Mouse (Mus musculus): ENCODE measurements around the gene Foxj1. TPM values are rescaled to one million over a fixed set of nuclear protein-coding genes. Genes with fewer than 3 reads are reported as not detected.
A peak's percentile ranks its signal among the peaks of the same experiment; 100 is the strongest.

Foxj1 gene
- polyA plus RNA-seq, 1 experiment, result 0.08 TPM

GRCm38 (mm10) chr11:116298621-116299020 is 36.6 kb downstream of the Foxj1 start:
- Histone ChIP-seq H3K27me3 (ENCODE audit: control insufficient read depth, insufficient read depth, insufficient read length) (no peaks in the 10 kb centered on the region), H3K4me2 (ENCODE audit: low read depth) (no peak overlapping the region), H3K36me3 (ENCODE audit: control insufficient read depth, insufficient read depth) (peaks cover 9% of the 10 kb centered on the region), H3K4me3 (no peak overlapping the region), H3ac (ENCODE audit: control insufficient read depth, insufficient read length) (no peak overlapping the region), H3K79me2 (ENCODE audit: control insufficient read depth, insufficient read depth) (no peaks in the 10 kb centered on the region)
- no peak for TF ChIP-seq POLR2AphosphoS2 (IDR thresholded peaks at IDR 0.05; ENCODE audit: insufficient read length, low read depth)
- TF ChIP-seq MAX (IDR thresholded peaks at IDR 0.05; ENCODE audit: low read depth), result no peak
- TF ChIP-seq POLR2A (IDR thresholded peaks at IDR 0.05; ENCODE audit: insufficient read length, low read depth), result no peak
- no peak for TF ChIP-seq MYOG (IDR thresholded peaks at IDR 0.05; ENCODE audit: control insufficient read depth in 1 of 3, insufficient read depth in 1 of 3, insufficient read length in 2 of 3, low read depth in 2 of 3)
- no peak for TF ChIP-seq USF1 (IDR thresholded peaks at IDR 0.05; ENCODE audit: low read depth)
- TF ChIP-seq MYOD1 (IDR thresholded peaks at IDR 0.05; ENCODE audit: control insufficient read depth in 1 of 3, insufficient read length in 2 of 3, low read depth in 2 of 3), result no peak
- TF ChIP-seq SRF (IDR thresholded peaks at IDR 0.05; ENCODE audit: control insufficient read depth, insufficient read length, low read depth), result no peak
- TF ChIP-seq TCF3 (IDR thresholded peaks at IDR 0.05; ENCODE audit: insufficient read length, low read depth), result no peak
- TF ChIP-seq REST (IDR thresholded peaks at IDR 0.05; ENCODE audit: insufficient read depth, insufficient read length), result no peak
- no peak for TF ChIP-seq TCF12 (IDR thresholded peaks at IDR 0.05; ENCODE audit: insufficient read depth, poor library complexity, severe bottlenecking)
- TF ChIP-seq E2F4 (IDR thresholded peaks at IDR 0.05; ENCODE audit: insufficient read depth), result no peak
- no peak for TF ChIP-seq CEBPB (IDR thresholded peaks at IDR 0.05; ENCODE audit: insufficient read depth, poor library complexity, severe bottlenecking)

GRCm38 (mm10) chr11:116298221-116298620 is 37.0 kb downstream of the Foxj1 start:
- Histone ChIP-seq H3K4me3 (no peak overlapping the region), H3K27me3 (ENCODE audit: control insufficient read depth, insufficient read depth, insufficient read length) (no peaks in the 10 kb centered on the region), H3ac (ENCODE audit: control insufficient read depth, insufficient read length) (no peak overlapping the region), H3K36me3 (ENCODE audit: control insufficient read depth, insufficient read depth) (peaks cover 9% of the 10 kb centered on the region), H3K79me2 (ENCODE audit: control insufficient read depth, insufficient read depth) (no peaks in the 10 kb centered on the region), H3K4me2 (ENCODE audit: low read depth) (no peak overlapping the region)
- TF ChIP-seq E2F4 (IDR thresholded peaks at IDR 0.05; ENCODE audit: insufficient read depth), result no peak
- no peak for TF ChIP-seq MAX (IDR thresholded peaks at IDR 0.05; ENCODE audit: low read depth)
- no peak for TF ChIP-seq POLR2A (IDR thresholded peaks at IDR 0.05; ENCODE audit: insufficient read length, low read depth)
- no peak for TF ChIP-seq MYOD1 (IDR thresholded peaks at IDR 0.05; ENCODE audit: control insufficient read depth in 1 of 3, insufficient read length in 2 of 3, low read depth in 2 of 3)
- TF ChIP-seq MYOG (IDR thresholded peaks at IDR 0.05; ENCODE audit: control insufficient read depth in 1 of 3, insufficient read depth in 1 of 3, insufficient read length in 2 of 3, low read depth in 2 of 3), result no peak
- no peak for TF ChIP-seq REST (IDR thresholded peaks at IDR 0.05; ENCODE audit: insufficient read depth, insufficient read length)
- no peak for TF ChIP-seq POLR2AphosphoS2 (IDR thresholded peaks at IDR 0.05; ENCODE audit: insufficient read length, low read depth)
- no peak for TF ChIP-seq CEBPB (IDR thresholded peaks at IDR 0.05; ENCODE audit: insufficient read depth, poor library complexity, severe bottlenecking)
- TF ChIP-seq SRF (IDR thresholded peaks at IDR 0.05; ENCODE audit: control insufficient read depth, insufficient read length, low read depth), result no peak
- TF ChIP-seq TCF3 (IDR thresholded peaks at IDR 0.05; ENCODE audit: insufficient read length, low read depth), result no peak
- TF ChIP-seq USF1 (IDR thresholded peaks at IDR 0.05; ENCODE audit: low read depth), result no peak
- TF ChIP-seq TCF12 (IDR thresholded peaks at IDR 0.05; ENCODE audit: insufficient read depth, poor library complexity, severe bottlenecking), result no peak

- Histone ChIP-seq H3K27me3 (ENCODE audit: control insufficient read depth, insufficient read depth, insufficient read length) (no peaks in the 10 kb centered on the region), H3ac (ENCODE audit: control insufficient read depth, insufficient read length) (no peak overlapping the region), H3K79me2 (ENCODE audit: control insufficient read depth, insufficient read depth) (no peaks in the 10 kb centered on the region), H3K4me2 (ENCODE audit: low read depth) (no peak overlapping the region), H3K36me3 (ENCODE audit: control insufficient read depth, insufficient read depth) (peaks cover under 1% of the 10 kb centered on the region), H3K4me3 (no peak overlapping the region)
- TF ChIP-seq USF1 (IDR thresholded peaks at IDR 0.05; ENCODE audit: low read depth) (no peak), CEBPB (IDR thresholded peaks at IDR 0.05; ENCODE audit: insufficient read depth, poor library complexity, severe bottlenecking) (no peak), MYOD1 (IDR thresholded peaks at IDR 0.05; ENCODE audit: control insufficient read depth in 1 of 3, insufficient read length in 2 of 3, low read depth in 2 of 3) (no peak), MYOG (IDR thresholded peaks at IDR 0.05; ENCODE audit: control insufficient read depth in 1 of 3, insufficient read depth in 1 of 3, insufficient read length in 2 of 3, low read depth in 2 of 3) (no peak), SRF (IDR thresholded peaks at IDR 0.05; ENCODE audit: control insufficient read depth, insufficient read length, low read depth) (no peak), POLR2A (IDR thresholded peaks at IDR 0.05; ENCODE audit: insufficient read length, low read depth) (no peak)
Observed at GRCm38 (mm10) chr11:116297017-116297416, 38.2 kb downstream of the Foxj1 start.

GRCm38 (mm10) chr11:116296191-116296734 is 38.9 kb downstream of the Foxj1 start:
- H3ac ChIP-seq (ENCODE audit: control insufficient read depth, insufficient read length), result no peak overlapping the region
- H3K36me3 ChIP-seq (ENCODE audit: control insufficient read depth, insufficient read depth), result peaks cover under 1% of the 10 kb centered on the region
- no peaks in the 10 kb centered on the region for H3K27me3 ChIP-seq (ENCODE audit: control insufficient read depth, insufficient read depth, insufficient read length)
- H3K79me2 ChIP-seq (ENCODE audit: control insufficient read depth, insufficient read depth), result no peaks in the 10 kb centered on the region
- TF ChIP-seq POLR2A (IDR thresholded peaks at IDR 0.05; ENCODE audit: insufficient read length, low read depth), result no peak
- peak; percentile 71 for TF ChIP-seq TCF12 (IDR thresholded peaks at IDR 0.05; ENCODE audit: insufficient read depth, poor library complexity, severe bottlenecking)
- peak; percentile 79 for TF ChIP-seq TCF3 (IDR thresholded peaks at IDR 0.05; ENCODE audit: insufficient read length, low read depth)
- TF ChIP-seq MYOD1 (IDR thresholded peaks at IDR 0.05; ENCODE audit: control insufficient read depth in 1 of 3, insufficient read length in 2 of 3, low read depth in 2 of 3), result peak in 2 of 3 experiments; percentile 96
- peak; percentile 62 to 98 (median 97) for TF ChIP-seq MYOG (IDR thresholded peaks at IDR 0.05; ENCODE audit: control insufficient read depth in 1 of 3, insufficient read depth in 1 of 3, insufficient read length in 2 of 3, low read depth in 2 of 3)
- H3K4me3 ChIP-seq, result no peak overlapping the region
- H3K4me2 ChIP-seq (ENCODE audit: low read depth), result no peak overlapping the region

GRCm38 (mm10) chr11:116294319-116294718 is 40.9 kb downstream of the Foxj1 start:
- Histone ChIP-seq H3K4me2 (ENCODE audit: low read depth) (no peak overlapping the region), H3K27me3 (ENCODE audit: control insufficient read depth, insufficient read depth, insufficient read length) (no peaks in the 10 kb centered on the region), H3K79me2 (ENCODE audit: control insufficient read depth, insufficient read depth) (no peaks in the 10 kb centered on the region), H3K4me3 (no peak overlapping the region), H3K36me3 (ENCODE audit: control insufficient read depth, insufficient read depth) (peaks cover 5% of the 10 kb centered on the region), H3ac (ENCODE audit: control insufficient read depth, insufficient read length) (no peak overlapping the region)
- TF ChIP-seq POLR2A (IDR thresholded peaks at IDR 0.05; ENCODE audit: insufficient read length, low read depth) (no peak), MYOG (IDR thresholded peaks at IDR 0.05; ENCODE audit: control insufficient read depth in 1 of 3, insufficient read depth in 1 of 3, insufficient read length in 2 of 3, low read depth in 2 of 3) (peak in 1 of 3 experiments; percentile 30)
